Mouse (Mus musculus) layer of hippocampus, adult 18-20 months (tissue): Measurements from ENCODE around the gene Ess2. TPM values are rescaled to one million over a fixed set of nuclear protein-coding genes. Genes with fewer than 3 reads are reported as not detected.

Experiments
- DNase-seq, 2 experiments: peaks; one replicate each; pipeline ENCODE4 v3.0.0; 2022; ENCODE audit warnings: low spot score in 2 of 2
- total RNA-seq, 2 experiments: library from RNA; stranded (reverse); gene quantifications; 2 replicates each; pipeline ENCODE4 v1.2.3; 2021

Gene Ess2
- total RNA-seq, 2 experiments from 2014 or later, result 27.6 to 28.6 TPM

DNA sequence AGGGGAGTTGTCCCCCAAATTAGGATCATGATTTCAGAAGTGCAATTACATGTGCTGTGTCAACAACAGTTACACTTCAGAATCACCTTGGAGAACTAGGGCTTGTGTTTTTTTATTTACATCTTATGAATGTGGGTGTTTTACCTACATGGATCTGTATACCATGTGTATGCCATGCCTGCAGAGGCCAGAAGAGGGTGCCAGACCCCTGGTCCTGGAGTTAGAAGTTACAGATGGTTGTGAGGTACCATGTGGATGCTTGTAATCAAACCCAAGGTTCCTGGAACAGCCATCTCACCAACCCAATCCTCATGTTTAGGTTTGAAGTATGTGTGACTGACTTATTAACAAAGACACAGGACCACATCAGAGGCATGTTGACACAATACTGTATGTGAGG lies 52.6 kb downstream of the Ess2 start:
- DNase-seq, result no peak

DNA sequence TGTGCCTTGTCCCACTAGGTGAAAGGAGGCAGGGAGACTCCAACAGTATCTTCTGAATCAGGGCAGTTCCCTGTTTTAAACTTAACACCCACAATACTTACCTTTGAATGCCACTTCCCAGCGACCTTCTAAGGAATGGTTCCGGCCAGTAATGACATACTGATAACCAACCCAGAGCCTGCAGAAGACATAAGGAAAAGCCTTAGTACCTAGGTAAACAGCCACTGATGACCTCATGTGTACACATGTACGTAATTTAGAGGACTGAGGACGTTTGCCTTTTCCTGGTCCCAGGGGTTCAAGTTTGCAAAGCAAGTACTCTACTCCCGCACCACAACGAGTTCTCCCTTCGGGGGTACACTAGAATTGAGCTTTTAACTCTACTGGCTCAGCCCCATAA lies 54.0 kb downstream of the Ess2 start:
- DNase-seq, result no peak

DNA sequence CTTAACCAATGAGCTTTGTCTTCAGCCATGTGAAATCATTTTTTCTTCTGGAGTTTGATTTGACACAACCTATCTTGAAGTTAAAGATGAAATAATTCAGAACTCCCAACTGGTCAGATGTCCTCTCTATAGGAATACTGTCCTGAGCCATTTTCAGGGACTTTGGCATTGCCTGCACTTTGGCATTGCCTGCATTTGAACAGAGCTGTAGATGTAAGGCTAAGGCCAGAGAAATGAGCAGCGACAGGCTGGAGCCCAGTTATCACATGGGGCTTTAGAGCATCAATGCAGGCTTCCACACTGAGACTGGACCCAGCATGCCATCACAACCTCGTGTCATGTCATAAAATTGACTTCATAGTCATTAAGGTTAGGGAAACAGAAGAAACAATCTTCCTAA lies 57.9 kb downstream of the Ess2 start:
- no peak for DNase-seq

DNA sequence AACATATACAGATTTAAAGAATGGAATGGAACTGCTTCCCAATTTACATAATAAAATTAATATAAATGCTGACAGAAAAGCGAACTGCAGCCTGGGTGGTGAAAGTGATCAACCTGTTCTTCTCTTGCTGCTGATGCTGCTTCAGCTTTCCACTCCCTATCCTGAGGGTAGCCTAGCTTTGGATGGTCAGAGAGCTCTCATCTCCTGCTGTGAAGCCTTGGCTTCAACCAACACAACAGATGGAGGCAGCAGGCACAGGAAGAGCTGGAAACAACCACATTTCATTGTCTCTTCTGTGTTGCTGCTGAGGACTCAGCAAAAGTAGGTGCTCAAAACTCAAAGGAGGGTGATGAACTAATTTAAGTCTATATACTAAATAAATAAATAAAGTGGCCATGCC lies 59.3 kb downstream of the Ess2 start:
- peak in 1 of 2 experiments; percentile 37 for DNase-seq

DNA sequence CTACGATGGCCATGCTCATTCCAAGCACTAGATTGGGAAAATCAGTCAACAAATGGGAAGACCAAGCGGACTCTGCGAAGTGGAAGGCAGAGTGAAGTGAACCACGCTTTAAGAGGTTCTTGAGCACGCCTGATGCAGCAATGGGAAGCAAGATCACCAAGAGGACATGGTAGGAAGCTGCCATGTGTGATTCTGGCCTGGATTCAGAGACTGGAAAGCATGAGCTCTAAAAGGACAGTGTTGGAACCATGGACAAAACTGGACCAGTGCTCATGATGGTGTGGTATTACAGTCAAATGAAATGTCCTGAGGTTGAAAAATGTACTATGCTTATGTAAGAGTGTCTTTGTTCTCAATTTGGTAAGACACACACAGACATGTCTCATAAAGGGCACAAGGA lies 59.8 kb downstream of the Ess2 start:
- DNase-seq, result no peak

Other genes starting within 250 kb of the Ess2 start
- 10 to 100 TPM; 68.5 to 76.3 TPM for gene Med15, start 178.5 kb downstream of the Ess2 start, total RNA-seq
- 100 to 1,000 TPM in 1 of 2 experiments, 10 to 100 TPM in 1; 86.9 to 100 TPM for gene Klhl22, start 151.7 kb downstream of the Ess2 start, total RNA-seq
- 1 to 10 TPM; 1.5 to 2.5 TPM for gene Scarf2, start 114.1 kb downstream of the Ess2 start, total RNA-seq
- gene B830017H08Rik, start 78.2 kb downstream of the Ess2 start, total RNA-seq, result 1 to 10 TPM; 2.0 to 3.3 TPM
- 10 to 100 TPM; 14.6 to 17.0 TPM for gene Car15, start 73.0 kb downstream of the Ess2 start, total RNA-seq
- gene Gm20518, start 19.7 kb downstream of the Ess2 start, total RNA-seq, result 1 to 10 TPM; 1.9 to 2.3 TPM
- not detected for gene Tssk1, start 17.1 kb downstream of the Ess2 start, total RNA-seq
- gene Dgcr2, start 12.8 kb downstream of the Ess2 start, total RNA-seq, result 100 to 1,000 TPM; 102 to 106 TPM
- not detected for gene Tssk2, start 12.7 kb downstream of the Ess2 start, total RNA-seq
- not detected for gene Gsc2, start 3.7 kb upstream of the Ess2 start, total RNA-seq
- 10 to 100 TPM; 42.0 to 45.9 TPM for gene Slc25a1, start 16.9 kb upstream of the Ess2 start, total RNA-seq
- under 1 TPM in 1 of 2 experiments, not detected in 1; 0.71 TPM for gene Vpreb2, start 69.1 kb upstream of the Ess2 start, total RNA-seq
- 10 to 100 TPM; 71.2 to 76.7 TPM for gene Dgcr6, start 141.5 kb upstream of the Ess2 start, total RNA-seq
- gene Prodh, start 178.9 kb upstream of the Ess2 start, total RNA-seq, result 10 to 100 TPM; 41.1 to 45.8 TPM
- gene Rtn4r, start 216.3 kb upstream of the Ess2 start, total RNA-seq, result 100 to 1,000 TPM; 108 to 117 TPM